Mouse (Mus musculus) kidney, adult 2 months (tissue): ENCODE results near the gene 7530416G11Rik. TPM values are rescaled to one million over a fixed set of nuclear protein-coding genes. Genes with fewer than 3 reads are reported as not detected.

Experiments used
- DNase-seq: peaks from one replicate; pipeline ENCODE4 v3.0.0; 2021
- H3K27ac ChIP-seq: fragments of 200-500 bp; 2 replicates; pipeline ENCODE4 v1.5.1; 2012; ENCODE audit warnings: low read depth, low read length, control low read depth, inconsistent platforms; ENCODE audit not compliant: insufficient read depth
- H3K27me3 ChIP-seq: fragments of 200-500 bp; replicated peaks from 2 replicates; pipeline ENCODE4 v1.6.1; 2012; ENCODE audit warnings: mild to moderate bottlenecking, moderate library complexity, low read length, inconsistent platforms; ENCODE audit not compliant: control insufficient read depth, insufficient read depth
- H3K36me3 ChIP-seq: fragments of 200-500 bp; 2 replicates; pipeline ENCODE4 v1.6.1; 2012; ENCODE audit warnings: mild to moderate bottlenecking, moderate library complexity, low read length, inconsistent platforms; ENCODE audit not compliant: control insufficient read depth, insufficient read depth
- H3K4me1 ChIP-seq: fragments of 200-500 bp; 2 replicates; pipeline ENCODE4 v1.6.1; 2011; ENCODE audit warnings: low read length; ENCODE audit not compliant: control insufficient read depth, insufficient read depth
- H3K4me3 ChIP-seq: fragments of 200-500 bp; 2 replicates; pipeline ENCODE4 v1.5.1; 2011; ENCODE audit warnings: mild to moderate bottlenecking, low read depth, low read length, control low read depth; ENCODE audit not compliant: insufficient read depth
- CTCF ChIP-seq: fragments of 200-500 bp; conservative IDR thresholded peaks from 2 replicates; pipeline ENCODE4 v1.5.1; 2011; ENCODE audit warnings: low read depth, mild to moderate bottlenecking, control low read depth, low read length, moderate library complexity, mixed read lengths; ENCODE audit not compliant: insufficient read depth, insufficient read length
- POLR2A ChIP-seq: fragments of 200-500 bp; IDR thresholded peaks from one replicate; pipeline ENCODE4 v1.6.1; 2011; ENCODE audit warnings: low read depth, low read length, control low read depth
- WGBS: fragments of 180-500 bp; shearing (Covaris S2); methylation state at CpG from one replicate; pipeline ENCODE4 v1.1.7; 2018; 5-methylcytosine and 5-hydroxymethylcytosine counted together
- polyA plus RNA-seq: library from polyadenylated mRNA; depleted of rRNA; stranded (reverse); fragments of >200 nt; gene quantifications from 2 replicates; pipeline ENCODE4 v1.2.3, GENCODE M21; 2012

Gene 7530416G11Rik
- polyA plus RNA-seq, 1 experiment = not detected

DNA sequence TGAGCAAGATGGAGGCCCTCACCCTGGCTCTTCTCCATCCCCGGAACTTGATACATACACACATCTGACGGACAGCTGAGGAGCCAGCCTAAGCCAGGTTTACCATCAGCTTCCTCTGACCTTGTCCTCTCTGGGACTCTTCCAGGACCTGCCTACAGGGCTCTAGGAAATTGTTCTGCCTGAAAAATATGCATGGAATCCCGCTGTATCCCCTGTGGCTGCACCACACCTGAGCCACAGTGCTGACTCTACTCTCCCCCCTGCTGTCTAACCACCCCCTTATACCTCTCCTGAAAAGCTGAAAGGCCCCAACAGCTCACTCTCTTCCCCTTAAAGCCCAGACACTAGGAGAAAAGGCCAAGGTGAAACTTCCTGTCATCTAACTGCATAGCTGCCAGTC lies 26.9 kb upstream of the 7530416G11Rik start:
- peak; percentile 55 for DNase-seq
- Histone ChIP-seq H3K27ac (no peak overlapping the region), H3K4me3 (no peak overlapping the region), H3K36me3 (no peaks in the 10 kb centered on the region), H3K4me1 (peaks cover 5% of the 10 kb centered on the region; the same call in 1 of the 2 replicates), H3K27me3 (no peaks in the 10 kb centered on the region)
- WGBS = 44% methylated on average over 3 of the region's 3 CpGs
- TF ChIP-seq POLR2A (no peak), CTCF (no peak)

- H3K4me3 ChIP-seq = no peak overlapping the region
- no peak overlapping the region for H3K27ac ChIP-seq
- TF ChIP-seq CTCF (no peak), POLR2A (no peak)
- 67% methylated on average over 12 of the region's 12 CpGs for WGBS
- DNase-seq = no peak
- no peaks in the 10 kb centered on the region for H3K36me3 ChIP-seq
- H3K27me3 ChIP-seq = no peaks in the 10 kb centered on the region
- no peaks in the 10 kb centered on the region for H3K4me1 ChIP-seq
These were observed 21.4 kb upstream of the 7530416G11Rik start for GRCm38 (mm10) chr15:85524404-85524950.

DNA sequence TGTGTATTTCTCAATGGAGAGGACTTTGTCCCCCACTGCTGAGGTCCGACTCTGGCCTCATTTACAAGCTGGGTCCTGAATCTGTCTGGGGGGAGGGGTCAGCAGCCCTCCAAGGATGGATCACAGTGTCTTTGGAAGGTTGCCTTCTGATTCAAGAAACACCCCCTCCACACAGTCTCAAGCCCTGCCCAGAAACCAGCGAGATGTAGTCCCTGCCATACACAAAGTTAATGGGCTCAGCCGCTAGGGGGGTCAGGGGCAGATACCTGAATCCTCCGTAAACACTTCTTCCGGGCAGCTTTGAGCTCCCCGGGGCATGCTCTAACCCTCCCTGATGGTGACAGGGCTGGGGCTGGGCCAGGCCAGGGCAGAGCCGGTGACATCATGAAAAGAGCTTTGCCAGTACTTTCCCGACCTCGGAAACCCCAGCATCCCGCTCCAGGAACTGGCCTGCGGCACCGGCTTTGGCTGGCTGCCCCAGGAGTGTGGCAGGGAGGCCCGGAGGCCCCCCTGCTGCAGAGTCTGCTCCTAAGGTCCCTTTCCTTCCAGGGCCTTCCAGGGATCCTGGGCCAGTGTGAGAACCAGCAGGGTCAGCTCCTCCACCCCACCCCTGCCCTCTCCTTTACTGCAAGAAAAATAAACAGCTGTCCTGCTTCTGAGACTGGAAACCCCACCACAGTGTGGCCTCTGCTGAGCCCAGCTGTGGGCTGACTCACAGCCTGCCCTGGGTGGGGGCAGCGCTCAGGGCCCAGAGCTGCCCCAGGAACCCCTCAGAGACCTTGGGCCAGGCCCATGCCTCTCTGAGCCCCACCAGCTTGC lies 20.4 kb upstream of the 7530416G11Rik start:
- Histone ChIP-seq H3K36me3 (no peaks in the 10 kb centered on the region), H3K27ac (no peak overlapping the region), H3K4me1 (no peaks in the 10 kb centered on the region), H3K27me3 (no peaks in the 10 kb centered on the region), H3K4me3 (no peak overlapping the region)
- peak; percentile 80 for DNase-seq
- TF ChIP-seq CTCF (0 out of 2 replicates have a peak, but pooled peaks have one; percentile 12), POLR2A (no peak)
- WGBS = 9% methylated on average over 14 of the region's 14 CpGs

- TF ChIP-seq POLR2A = no peak
- no peak for TF ChIP-seq CTCF
- Histone ChIP-seq H3K36me3 (no peaks in the 10 kb centered on the region), H3K27ac (no peak overlapping the region), H3K4me3 (no peak overlapping the region), H3K4me1 (no peaks in the 10 kb centered on the region), H3K27me3 (no peaks in the 10 kb centered on the region)
- 62% methylated on average over 4 of the region's 4 CpGs for WGBS
- DNase-seq = no peak
These were observed 16.4 kb upstream of the 7530416G11Rik start for GRCm38 (mm10) chr15:85519438-85519837.

GRCm38 (mm10) chr15:85507370-85508014 lies 4.5 kb upstream of the 7530416G11Rik start:
- no peaks in the 10 kb centered on the region for H3K36me3 ChIP-seq
- DNase-seq = no peak
- no peak overlapping the region for H3K27ac ChIP-seq
- no peaks in the 10 kb centered on the region for H3K4me1 ChIP-seq
- TF ChIP-seq POLR2A (no peak), CTCF (no peak)
- H3K4me3 ChIP-seq = no peak overlapping the region
- no peaks in the 10 kb centered on the region for H3K27me3 ChIP-seq
- 87% methylated on average over 32 of the region's 32 CpGs for WGBS

GRCm38 (mm10) chr15:85506680-85507079 lies 3.7 kb upstream of the 7530416G11Rik start:
- Histone ChIP-seq H3K27ac (no peak overlapping the region), H3K36me3 (no peaks in the 10 kb centered on the region), H3K4me1 (no peaks in the 10 kb centered on the region), H3K4me3 (no peak overlapping the region), H3K27me3 (no peaks in the 10 kb centered on the region)
- no peak for DNase-seq
- 63% methylated on average over 1 of the region's 1 CpGs for WGBS
- TF ChIP-seq CTCF = no peak
- no peak for TF ChIP-seq POLR2A

DNA sequence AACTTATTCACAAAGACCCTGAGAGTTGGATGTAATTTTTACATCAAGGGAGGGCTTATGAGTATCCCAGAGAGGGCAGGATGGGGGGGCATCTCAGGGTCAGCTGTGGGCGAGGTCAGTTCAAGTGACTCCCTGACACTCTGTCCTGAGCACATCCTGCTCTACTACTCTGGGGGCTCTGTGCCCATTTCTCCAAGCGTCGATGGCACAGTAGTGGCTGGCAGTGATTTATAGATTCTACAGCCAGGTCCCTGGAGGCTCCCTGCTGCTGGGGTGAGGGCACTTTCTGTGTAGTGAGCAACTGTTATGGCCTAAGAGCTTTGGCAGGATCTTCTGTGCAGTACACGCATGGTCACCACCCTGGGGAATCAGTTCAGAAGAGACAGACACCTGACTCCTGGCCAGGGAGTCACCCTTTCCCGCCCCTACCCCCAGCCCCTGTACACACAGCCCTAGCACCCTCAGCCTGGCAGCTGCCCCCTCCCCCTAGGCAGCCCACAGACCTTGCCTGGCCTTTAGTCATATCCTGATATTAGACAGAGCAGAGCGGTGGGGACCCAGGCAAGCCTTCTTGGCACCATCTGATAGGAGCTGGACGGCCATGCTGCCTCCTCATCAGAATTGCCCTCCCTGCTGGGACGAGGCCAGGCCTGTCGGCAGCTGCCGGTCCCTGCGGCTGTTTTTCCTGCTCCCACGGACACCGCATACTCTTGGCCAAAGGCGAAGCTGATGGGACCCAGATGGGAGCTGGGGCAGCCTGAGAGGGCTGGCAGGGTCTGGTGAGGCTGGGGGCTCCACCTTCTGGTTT lies 2.3 kb upstream of the 7530416G11Rik start:
- no peak overlapping the region for H3K27ac ChIP-seq
- no peaks in the 10 kb centered on the region for H3K4me1 ChIP-seq
- WGBS = 48% methylated on average over 14 of the region's 14 CpGs
- H3K36me3 ChIP-seq = no peaks in the 10 kb centered on the region
- no peaks in the 10 kb centered on the region for H3K27me3 ChIP-seq
- TF ChIP-seq POLR2A (no peak), CTCF (no peak)
- H3K4me3 ChIP-seq = no peak overlapping the region
- DNase-seq = peak; percentile 9
